Mouse (Mus musculus) heart, adult 18-20 months (tissue): Measurements from ENCODE around the gene Stpg4. TPM values are rescaled to one million over a fixed set of nuclear protein-coding genes. Genes with fewer than 3 reads are reported as not detected.

Experiments used
- DNase-seq, 2 experiments: peaks; one replicate each; pipeline ENCODE4 v3.0.0; 2021 to 2022; ENCODE audit warnings: mixed read lengths in 1 of 2
- long read RNA-seq, 2 experiments: library from polyadenylated mRNA; stranded (forward); transcript quantifications; one replicate each; pipeline ENCODE4 v2.0.0; 2021
- total RNA-seq, 2 experiments: library from RNA; stranded (reverse); gene quantifications; 2 replicates each; pipeline ENCODE4 v1.2.3; 2021

Gene Stpg4
- not detected for total RNA-seq
- long read RNA-seq, experiment 1: 0 reads
- long read RNA-seq, experiment 2: 0 reads

DNA sequence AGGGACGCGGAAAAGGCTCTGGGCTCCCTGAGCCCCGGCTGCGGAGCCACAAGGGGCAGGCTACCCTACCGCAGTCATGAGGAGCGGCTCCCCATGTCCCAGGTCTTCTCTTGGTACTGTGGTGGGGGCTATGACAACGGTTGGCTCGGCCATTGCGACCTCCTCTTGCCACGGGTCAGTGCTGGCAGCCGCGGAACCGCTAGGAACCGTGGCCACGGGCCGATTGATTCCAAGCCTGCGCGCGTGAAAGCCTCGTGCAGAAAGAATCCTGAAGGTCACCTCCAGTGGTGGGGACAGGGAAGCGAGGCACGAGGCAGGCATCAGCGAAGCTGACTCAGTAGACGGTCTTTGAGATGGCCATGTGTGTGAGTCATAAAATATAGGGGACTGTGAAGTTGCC is at the start of gene Stpg4:
Gene Stpg4, minus strand, starts transcription at position 231 of the 400 bp plus-strand sequence.
- no peak for DNase-seq

DNA sequence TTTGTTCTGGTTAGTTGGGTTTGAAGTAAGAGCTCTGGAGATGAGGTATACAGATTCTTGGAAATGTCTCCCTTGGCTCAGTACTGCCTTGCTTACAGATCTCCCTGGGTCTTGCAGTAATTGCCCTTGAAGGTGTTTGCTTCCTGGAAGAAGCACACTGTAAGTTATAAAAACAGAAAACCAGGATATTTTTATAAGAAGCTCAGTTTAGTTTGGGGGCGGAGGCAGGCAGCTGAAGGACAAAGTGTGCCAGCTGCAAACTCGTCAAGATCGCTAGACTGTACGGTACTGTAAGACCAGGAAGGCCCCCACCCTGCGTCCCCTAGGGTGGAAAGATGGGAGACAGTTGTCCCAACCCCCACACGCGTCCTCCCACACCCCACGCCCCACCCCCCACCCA is 47.8 kb upstream of the Stpg4 start:
- DNase-seq: no peak

DNA sequence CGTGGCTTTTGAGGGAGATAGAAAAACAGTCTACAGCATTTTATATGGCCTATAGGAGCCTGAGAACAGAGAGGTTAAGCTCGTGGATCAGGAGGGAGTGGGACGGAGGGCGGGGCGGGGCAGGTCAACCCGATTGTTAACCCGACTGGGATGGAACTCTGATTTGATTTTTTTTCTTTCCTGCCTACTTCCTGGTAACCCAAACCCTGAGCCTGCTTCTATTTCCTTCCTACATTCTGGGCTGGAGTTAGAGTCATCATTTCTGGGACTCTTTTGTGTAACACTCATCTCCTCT is 46.9 kb upstream of the Stpg4 start:
- peak in 1 of 2 experiments; percentile 22 for DNase-seq

DNA sequence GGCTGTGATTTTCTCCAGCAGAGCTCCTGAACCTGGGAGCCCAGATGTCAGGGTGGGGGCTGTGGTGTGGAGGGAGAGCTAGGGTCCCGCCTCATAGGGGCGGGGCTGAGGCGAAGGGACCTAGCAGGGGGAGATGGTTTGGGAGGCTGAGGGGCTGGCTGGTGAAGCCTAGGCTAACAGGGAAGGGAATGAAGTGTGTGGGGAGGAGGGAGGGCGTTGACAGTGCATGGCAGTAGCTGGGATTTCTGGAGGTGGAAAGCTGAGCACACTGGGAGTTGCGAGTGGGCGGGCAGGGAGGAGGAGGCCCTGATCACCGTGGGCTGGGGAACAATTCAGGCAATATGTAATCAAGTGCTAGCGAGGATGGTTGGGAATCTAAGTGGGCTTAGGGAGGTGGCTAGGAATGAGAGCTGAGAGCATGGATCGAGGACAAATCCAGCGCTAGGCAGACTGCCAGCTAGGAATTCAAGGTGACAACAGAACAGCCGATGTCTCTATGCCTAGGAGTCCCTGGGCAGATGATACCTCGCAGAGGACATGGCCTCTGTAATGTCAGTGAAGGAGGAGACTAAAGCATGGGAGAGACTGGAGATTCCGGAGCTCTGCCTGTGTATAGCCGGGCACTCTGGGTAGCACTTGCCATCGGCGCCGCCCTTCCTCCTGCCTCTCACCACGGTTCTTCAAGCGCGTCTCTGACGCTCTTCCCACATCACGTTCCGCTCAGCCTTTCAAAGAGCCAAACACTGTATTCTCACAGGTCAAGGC is 46.4 kb upstream of the Stpg4 start:
- DNase-seq: peak; percentile 45 to 59

DNA sequence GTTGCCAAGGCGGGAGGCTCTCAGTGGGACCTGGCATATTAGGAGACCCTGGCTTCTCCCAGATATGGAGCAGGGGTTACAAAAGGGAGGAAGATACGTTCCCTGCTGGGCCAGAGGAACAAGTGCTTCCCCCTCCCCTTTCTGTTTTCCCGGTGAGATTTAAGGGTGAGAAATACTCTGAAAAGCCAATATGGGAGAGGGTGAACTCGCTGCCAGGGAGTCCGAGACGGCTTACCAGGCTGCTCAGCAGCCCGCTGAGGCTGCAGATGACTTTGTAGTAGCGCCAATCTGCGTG is 45.8 kb upstream of the Stpg4 start:
- DNase-seq: no peak

DNA sequence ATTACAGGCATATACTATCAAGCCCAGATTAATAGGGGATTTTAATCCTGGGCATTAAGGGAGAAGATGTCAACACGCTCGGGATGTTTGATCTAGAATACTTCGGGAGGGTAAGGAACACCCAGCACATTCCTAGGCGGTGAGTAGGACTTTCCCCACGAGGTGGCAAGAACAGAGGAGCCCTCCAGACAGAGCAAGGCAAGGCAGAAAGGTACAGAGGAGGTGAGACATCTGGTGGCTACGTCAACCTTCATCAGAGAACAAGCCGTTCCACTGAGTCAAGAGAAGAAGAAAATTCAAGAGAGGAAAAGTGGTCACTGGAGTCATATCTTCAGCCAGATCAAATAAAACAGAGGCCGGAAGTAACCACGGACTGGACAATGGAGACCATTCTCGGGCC is 45.3 kb upstream of the Stpg4 start:
- no peak for DNase-seq

DNA sequence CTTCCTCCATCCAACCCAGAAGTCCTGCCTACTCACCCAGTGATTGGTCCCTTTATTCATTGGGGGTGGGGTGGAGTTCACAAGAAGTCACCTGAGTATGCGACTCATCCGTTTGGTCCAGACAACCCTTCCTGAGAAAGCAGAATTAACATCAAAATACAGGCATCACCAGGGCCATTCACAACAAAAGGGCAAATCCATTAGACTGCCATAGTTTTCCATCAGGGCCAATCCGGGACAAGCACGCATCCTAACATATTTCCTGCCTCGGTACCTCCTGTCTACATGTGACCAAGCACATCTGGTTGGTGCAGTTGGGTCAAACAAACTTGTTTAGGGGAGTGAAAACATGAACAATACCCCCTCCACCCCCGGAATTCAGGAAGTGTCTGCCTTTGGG is 44.1 kb upstream of the Stpg4 start:
- no peak for DNase-seq

DNA sequence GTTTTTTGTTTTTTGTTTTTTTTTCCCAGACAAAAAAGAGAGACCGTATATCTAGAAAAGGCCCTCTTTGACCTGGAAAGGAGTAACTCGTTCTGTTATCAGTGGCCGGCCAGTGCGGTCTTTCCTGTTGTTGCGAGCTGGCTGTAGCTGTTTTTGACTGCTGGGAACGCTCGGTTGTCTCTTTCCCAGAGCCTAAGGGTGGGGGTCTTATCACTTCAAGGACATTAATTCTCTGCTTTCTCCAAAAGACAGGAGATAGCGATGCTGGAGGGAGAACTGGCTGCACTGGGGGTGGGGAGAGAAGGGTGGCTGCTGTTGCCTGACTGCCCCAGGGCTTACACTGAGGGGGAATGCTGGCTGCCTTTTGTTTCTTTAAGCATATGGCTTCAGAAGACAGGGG is 43.3 kb upstream of the Stpg4 start:
- no peak for DNase-seq

DNA sequence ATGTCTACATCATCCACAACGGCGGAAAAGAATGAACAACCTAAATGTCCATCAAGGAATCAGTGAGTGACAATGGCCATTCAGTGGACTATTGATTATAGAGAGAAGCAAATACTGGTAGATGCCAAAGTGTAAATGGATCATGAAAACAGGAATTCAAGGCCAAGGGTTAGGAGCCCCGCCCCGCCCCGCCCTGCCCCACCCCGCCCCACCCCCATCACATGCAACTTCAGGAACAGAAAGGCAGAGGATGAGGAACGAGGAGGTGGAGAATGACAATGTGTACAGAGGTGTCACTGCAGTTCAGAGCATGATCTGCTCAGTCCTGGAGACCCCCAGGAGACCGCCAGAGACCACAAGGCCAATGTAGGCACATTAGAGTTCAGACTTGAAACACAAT is 42.7 kb upstream of the Stpg4 start:
- no peak for DNase-seq

DNA sequence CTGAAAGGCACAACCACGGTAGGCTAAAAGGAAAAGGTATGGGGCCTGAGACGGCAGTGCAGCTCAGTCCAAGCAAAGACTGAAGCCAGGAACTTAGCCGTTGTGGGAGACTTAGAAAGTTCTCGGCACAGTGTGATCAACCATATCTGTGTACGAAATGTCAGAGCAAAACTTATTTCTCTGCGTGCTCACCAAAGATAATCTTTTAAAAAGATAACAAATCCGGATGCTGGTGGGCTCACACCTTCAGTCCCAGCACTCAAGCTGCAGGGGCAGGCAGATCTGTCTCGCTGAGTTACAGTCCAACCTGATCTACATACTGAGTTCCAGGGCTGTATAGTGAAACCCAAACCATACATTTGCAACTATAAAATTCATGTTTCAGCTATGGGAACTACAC is 41.9 kb upstream of the Stpg4 start:
- DNase-seq: no peak

DNA sequence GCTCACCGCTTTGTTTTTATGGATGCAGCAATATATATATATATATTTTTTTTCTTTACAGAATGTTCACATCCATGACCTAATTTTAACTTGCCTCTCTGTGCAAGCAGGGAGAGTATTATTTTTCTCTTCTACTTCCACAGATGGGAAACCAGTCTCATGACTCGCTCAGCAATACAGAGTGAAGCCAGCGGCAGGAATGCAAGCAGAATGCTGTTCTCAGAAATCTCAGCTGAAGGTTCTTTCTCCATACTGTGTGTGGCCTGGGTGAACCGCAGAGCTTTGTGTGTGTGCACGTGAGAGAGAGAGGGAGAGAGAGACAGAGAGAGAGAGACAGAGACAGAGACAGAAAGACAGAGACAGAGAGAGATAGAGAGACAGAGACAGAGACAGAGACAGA is 41.1 kb upstream of the Stpg4 start:
- no peak for DNase-seq

DNA sequence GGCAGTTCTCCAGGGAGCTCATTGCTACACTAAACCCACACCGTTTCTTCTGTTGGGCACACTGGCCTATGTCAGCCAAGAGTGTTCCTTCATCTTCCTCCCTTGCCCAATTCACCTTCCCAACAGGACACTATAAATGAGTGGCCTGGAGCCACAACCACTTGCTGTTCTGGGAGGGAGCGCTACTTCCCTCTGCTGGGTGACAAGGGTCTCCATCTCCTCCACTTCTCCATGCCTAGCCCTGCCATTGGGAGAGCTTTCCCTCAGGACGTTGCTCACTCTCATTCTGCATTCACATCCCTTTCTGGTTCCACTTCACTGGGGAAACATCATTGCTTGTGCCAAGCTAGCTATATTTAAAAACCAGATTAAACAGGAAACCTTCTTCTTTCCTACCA is 34.0 kb upstream of the Stpg4 start:
- DNase-seq: no peak

DNA sequence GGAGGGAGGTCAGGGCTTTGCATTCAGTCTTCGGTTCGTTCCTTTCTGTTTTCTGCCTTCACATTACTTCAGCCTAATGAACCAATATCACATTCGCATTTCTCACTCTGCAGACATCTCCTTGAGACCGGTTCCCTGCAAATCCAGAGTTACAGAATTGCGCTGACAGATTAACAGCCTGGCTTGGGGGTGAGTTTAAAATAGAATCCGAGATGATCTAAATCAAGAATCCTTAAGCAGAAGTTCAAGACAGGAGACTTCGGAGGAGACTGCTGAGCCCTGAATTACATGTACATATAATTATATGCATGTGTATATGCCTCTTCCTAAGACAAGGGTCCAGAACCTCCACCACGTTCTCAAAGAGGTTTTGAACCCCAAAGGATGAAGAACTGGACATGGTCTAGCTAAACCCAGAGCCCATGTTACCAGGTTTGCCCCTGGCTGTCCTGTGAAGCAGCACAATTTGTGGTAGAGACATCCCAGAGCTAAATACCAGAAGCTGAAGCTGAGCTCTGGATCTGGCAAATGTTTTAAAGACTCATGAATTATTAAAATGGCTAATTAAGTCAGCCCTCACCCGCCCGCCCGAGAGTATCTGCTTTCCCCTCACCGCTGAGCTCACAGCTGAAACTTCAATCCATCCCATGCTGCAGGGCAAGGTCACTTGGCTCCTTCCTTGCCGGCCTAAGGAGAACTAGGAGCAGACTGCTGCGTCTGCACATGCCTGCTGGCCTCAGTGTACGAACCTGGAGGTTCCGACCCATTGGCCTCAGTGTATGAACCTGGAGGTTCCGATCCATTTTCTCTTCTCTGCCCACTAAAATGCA is 33.3 kb upstream of the Stpg4 start:
- DNase-seq: no peak

DNA sequence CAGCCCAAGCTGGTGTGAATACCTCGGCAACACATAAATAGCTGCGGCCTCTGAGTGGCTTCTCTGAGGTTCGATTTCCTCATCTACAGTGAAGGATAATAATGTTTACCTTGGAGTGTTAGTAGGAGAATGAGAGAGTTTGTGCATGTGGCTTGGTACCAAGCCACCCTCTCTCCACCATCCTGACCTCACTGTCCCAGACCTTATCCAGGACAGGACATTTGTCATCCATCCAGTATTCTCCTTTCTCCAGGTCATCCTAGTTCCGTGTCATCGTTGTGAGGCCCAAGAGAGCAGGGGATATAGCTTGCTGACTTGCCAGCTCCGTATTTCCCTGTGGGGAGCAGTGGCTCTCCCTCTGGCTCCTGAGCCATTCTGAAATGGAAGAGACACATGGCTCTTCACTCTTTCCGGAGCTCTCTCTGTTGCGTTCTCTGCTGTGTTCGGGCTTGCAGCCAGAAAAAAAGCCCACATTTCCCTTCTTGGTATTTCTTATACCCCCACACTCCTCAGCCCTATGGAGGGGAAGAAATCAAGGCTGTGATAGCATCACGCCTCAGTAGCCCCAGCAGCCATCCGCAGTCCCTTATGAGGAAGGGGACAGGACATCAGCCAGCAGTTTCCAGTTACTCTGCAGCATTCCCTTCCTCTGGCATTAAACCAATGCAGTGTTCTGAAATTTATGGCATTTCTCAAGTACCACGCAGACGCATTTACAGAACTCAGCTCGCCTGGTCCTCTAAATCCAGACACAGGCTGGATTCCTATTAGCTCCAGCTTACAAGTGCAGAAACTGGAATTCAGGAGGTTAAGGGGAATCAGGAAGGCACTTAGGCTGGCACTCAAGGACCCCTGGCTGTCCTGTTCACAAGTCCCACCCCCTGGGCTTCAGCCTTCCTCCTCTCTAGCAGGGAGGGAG is 32.5 kb upstream of the Stpg4 start:
- DNase-seq: peak in 1 of 2 experiments; percentile 44

DNA sequence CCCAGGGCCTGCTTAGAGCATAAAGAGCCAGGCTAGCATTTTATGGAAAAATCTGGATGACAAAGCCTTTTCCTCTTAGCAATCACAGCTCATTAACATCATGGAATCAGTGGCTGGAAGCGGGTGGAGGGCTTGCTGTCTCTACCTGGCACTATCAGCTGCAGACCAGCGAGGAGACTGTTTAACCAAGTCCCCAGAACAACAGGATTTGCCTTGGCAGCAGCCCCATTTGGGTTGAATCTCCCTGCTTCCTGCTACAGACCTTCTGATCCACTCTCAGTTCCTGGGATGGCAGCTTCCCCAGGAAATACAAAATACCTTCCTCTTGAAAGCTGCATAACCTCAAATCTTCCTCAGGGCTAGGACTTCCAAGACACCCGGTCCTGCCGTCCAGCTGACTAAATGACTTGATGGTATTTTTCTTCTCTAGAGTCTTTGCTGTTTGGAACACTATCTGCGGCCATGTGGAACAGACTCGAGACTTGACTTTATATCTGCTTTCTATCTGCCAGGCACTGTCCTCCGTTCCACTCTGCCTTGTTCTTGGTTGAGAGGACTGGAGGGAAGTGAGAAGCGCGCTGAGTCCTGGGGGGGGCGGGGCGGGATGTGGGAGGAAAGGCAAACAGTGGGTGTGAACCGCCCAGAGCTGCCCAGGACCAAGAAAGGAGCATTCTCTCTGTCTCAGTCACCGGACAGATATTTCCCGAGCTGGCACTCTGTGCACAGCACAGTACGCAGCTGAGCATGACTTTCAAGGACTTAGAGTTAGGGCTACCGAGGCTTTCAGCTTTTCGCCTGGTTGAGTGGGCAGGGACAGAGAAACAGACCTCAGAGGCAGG is 31.6 kb upstream of the Stpg4 start:
- peak; percentile 67 to 76 for DNase-seq

DNA sequence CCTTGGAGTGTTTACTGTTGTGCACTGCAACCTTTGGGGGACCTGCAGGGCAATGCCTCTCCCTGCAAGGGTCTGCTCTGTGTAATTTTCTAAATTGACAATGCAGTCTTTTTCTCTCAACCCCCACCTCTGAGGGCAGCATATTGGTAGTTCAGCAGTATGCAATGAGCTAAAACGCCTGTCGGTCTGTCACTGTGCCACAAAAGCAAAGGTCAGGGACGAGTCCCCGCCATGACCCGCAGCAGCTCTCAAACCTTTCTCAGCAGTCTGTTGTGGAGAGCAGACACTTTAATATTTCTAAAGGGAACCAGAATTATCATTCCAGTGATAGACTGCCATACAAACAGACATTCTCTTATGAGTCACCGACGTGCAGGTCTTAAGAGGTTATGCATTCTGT is 30.4 kb upstream of the Stpg4 start:
- DNase-seq: no peak

DNA sequence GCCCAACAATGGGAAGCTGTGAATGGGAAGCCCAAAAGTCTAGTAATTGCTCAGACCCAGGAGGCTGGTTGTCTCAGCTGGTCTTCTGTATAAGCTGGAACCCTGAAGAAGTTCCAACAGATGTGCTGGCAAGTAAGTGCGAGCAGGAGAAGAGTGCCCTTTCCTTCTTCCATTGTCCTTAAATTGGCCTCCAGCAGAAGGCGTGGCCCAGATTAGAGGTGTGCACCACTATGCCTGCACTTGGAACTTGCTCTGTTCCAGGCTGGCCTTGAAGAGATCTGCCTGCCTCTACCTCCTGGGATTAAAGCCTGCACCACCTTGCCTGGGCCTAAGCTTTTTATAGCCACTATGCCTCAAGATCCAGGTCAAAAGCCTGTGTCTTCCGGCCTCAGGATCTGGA is 26.6 kb upstream of the Stpg4 start:
- DNase-seq: no peak

DNA sequence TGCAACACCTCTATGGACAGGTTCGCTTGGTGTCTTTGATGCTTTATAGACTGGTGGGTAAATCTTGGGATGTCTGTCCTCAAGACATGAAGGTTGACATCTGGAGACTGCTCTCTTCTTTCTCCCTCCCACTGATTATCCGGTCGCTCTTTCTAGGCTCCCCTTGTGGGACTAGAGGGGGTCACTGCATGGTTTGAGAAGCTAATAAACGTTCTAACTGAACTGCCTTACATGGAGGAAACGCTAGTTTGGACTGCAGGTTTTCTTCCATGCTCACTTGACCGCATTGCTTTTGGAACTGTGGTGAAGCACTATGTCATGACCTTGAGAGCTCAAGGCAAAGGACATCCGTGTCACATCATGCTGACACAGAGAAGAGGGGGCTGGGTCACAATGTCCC is 25.8 kb upstream of the Stpg4 start:
- no peak for DNase-seq

DNA sequence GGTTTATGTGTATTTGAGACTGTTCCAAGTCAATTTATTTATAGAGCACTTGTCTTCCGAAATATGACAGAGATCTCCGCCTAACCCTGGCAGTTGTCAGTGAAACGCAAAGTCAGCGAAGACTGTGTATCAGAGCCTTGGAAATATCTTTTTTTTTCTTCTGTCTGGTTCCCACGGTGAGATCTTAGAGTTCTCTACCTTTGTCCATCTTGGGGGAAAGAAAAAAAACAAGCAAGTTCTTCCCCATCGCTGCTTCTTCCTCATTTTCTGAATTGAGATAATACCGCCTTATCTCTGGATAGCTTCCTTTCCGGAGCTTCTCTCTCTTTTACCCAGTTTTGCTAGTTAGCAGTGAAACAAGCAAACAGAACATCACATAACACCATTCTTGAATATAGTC is 21.3 kb upstream of the Stpg4 start:
- no peak for DNase-seq

DNA sequence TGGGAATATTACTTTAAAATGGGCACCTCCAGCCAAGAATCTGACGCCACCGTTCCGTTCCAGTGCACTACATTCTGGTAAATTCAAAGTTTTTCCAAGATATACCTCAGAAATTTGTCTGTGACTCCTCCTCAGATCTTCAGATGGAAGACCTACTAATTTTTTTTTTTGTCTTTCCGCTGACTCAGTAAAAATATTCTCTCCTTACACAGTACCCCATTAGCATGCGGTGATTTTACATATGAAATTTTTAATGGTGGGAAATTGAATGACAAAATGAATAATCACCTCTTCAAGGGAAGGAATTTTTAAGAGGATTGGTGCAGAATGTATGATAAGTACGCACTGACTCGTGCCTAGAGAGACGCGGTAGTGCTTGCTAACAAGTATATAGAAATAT is 20.8 kb upstream of the Stpg4 start:
- no peak for DNase-seq

DNA sequence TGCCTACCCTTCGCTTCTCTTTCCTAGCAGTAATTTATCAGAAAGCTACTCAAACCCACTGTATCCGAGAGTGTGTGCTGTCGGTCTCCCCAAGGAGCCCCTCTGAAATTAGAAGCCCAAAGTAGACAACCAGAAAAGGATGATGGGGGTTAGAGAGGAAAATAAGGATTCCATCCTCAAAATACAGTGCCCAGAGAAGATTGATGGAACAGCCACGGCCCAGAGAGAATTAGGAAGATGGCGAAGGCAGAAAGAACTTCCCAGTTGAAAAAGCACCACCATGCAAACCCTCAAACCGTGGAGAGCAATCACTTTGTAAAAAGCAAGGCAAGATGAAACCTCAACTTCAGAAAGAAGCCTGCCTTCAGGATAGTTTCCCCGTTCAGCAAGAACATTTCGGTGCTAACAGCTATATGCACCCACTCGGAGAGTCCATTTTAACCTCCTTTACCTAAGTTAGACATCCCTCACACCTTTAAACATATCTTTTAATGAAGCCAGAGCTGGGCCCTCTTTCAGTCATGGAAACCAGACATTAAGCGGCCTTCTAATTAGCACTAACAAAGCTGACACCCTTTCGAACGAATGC is 20.2 kb upstream of the Stpg4 start:
- peak in 1 of 2 experiments; percentile 48 for DNase-seq
